Mouse (Mus musculus) MEL (cell line): ENCODE results near the gene Rad51b. TPM values are rescaled to one million over a fixed set of nuclear protein-coding genes. Genes with fewer than 3 reads are reported as not detected.

ENCODE experiments used
- DNase-seq: peaks from one replicate; pipeline ENCODE4 v3.0.0; 2011; ENCODE audit warnings: low read depth, low spot score
- H3K27ac ChIP-seq: 2 replicates; pipeline ENCODE4 v1.5.1; 2012; ENCODE audit warnings: low read depth, mild to moderate bottlenecking, control low read depth, low read length, moderate library complexity; ENCODE audit not compliant: control insufficient read depth
- H3K27me3 ChIP-seq, 2 experiments: fragments of 150-350 bp in 1 of 2; sonication (generic) in 1 of 2; 2 replicates each; pipeline ENCODE4 v1.6.1; 2012; ENCODE audit warnings: low read length in 2 of 2, mild to moderate bottlenecking in 2 of 2, improper control_type of control experiment in 1 of 2, moderate library complexity in 1 of 2; ENCODE audit not compliant: insufficient read depth in 2 of 2, control insufficient read depth in 1 of 2
- H3K36me3 ChIP-seq, 2 experiments: 2 replicates each; pipeline ENCODE4 v1.6.1; 2012 to 2014; ENCODE audit warnings: low read length in 2 of 2, improper control_type of control experiment in 1 of 2, inconsistent platforms in 1 of 2, mild to moderate bottlenecking in 1 of 2; ENCODE audit not compliant: insufficient read depth in 2 of 2, control insufficient read depth in 1 of 2
- H3K4me1 ChIP-seq, 2 experiments: fragments of 150-350 bp in 1 of 2; sonication (generic) in 1 of 2; 2 replicates each; pipeline ENCODE4 v1.6.1; 2012; ENCODE audit warnings: low read length in 2 of 2, improper control_type of control experiment in 1 of 2, mild to moderate bottlenecking in 1 of 2; ENCODE audit not compliant: insufficient read depth in 2 of 2, control insufficient read depth in 1 of 2
- H3K4me3 ChIP-seq, 2 experiments: fragments of 150-350 bp in 1 of 2; sonication (generic) in 1 of 2; 2 replicates each; pipeline ENCODE4 v1.5.1; 2012; ENCODE audit warnings: low read depth in 2 of 2, low read length in 2 of 2, mild to moderate bottlenecking in 2 of 2, moderate library complexity in 2 of 2, control low read depth in 1 of 2, improper control_type of control experiment in 1 of 2; ENCODE audit not compliant: control insufficient read depth in 1 of 2, insufficient read depth in 1 of 2
- H3K79me2 ChIP-seq: 2 replicates; pipeline ENCODE4 v1.6.1; 2012; ENCODE audit warnings: mild to moderate bottlenecking, low read length, moderate library complexity; ENCODE audit not compliant: control insufficient read depth, poor library complexity, insufficient read depth
- H3K9ac ChIP-seq: 2 replicates; pipeline ENCODE4 v1.6.1; 2012; ENCODE audit warnings: low read depth, mild to moderate bottlenecking, control low read depth, low read length, moderate library complexity; ENCODE audit not compliant: control insufficient read depth, poor library complexity, severe bottlenecking
- H3K9me3 ChIP-seq: fragments of 150-350 bp; sonication (generic); replicated peaks from 2 replicates; pipeline ENCODE4 v1.6.1; 2012; ENCODE audit warnings: mild to moderate bottlenecking, low read length, improper control_type of control experiment, moderate library complexity; ENCODE audit not compliant: insufficient read depth
- E2F4 ChIP-seq: IDR thresholded peaks from 2 replicates; pipeline ENCODE4 v1.6.1; 2011; ENCODE audit warnings: low read depth, low read length, improper control_type of control experiment, borderline replicate concordance
- ETS1 ChIP-seq: IDR thresholded peaks from 2 replicates; pipeline ENCODE4 v1.6.1; 2012; ENCODE audit warnings: low read depth, mild to moderate bottlenecking, inconsistent platforms, low read length, improper control_type of control experiment, moderate library complexity
- GABPA ChIP-seq: IDR thresholded peaks from 2 replicates; pipeline ENCODE4 v1.6.1; 2012; ENCODE audit warnings: low read depth, mild to moderate bottlenecking, inconsistent platforms, low read length, improper control_type of control experiment, moderate library complexity
- GATA1 ChIP-seq: IDR thresholded peaks from 2 replicates; pipeline ENCODE4 v1.6.1; 2011; ENCODE audit warnings: low read depth, low read length, improper control_type of control experiment
- HCFC1 ChIP-seq: IDR thresholded peaks from 2 replicates; pipeline ENCODE4 v1.6.1; 2012; ENCODE audit warnings: low read depth, mild to moderate bottlenecking, inconsistent platforms, low read length, improper control_type of control experiment, moderate library complexity
- MAX ChIP-seq: IDR thresholded peaks from 2 replicates; pipeline ENCODE4 v1.6.1; 2011; ENCODE audit warnings: low read length, improper control_type of control experiment
- MAZ ChIP-seq: IDR thresholded peaks from 2 replicates; pipeline ENCODE4 v1.6.1; 2012; ENCODE audit warnings: low read depth, mild to moderate bottlenecking, inconsistent platforms, low read length, improper control_type of control experiment
- MEF2A ChIP-seq: IDR thresholded peaks from 2 replicates; pipeline ENCODE4 v1.6.1; 2014; ENCODE audit warnings: low read depth, mild to moderate bottlenecking, inconsistent platforms, low read length, improper control_type of control experiment; ENCODE audit not compliant: poor library complexity, insufficient replicate concordance, severe bottlenecking; ENCODE audit errors: extremely low read depth
- MXI1 ChIP-seq: IDR thresholded peaks from 2 replicates; pipeline ENCODE4 v1.6.1; 2011; ENCODE audit warnings: mild to moderate bottlenecking, low read depth, low read length, improper control_type of control experiment
- MYB ChIP-seq: IDR thresholded peaks from 2 replicates; pipeline ENCODE4 v1.6.1; 2011; ENCODE audit warnings: mild to moderate bottlenecking, low read depth, low read length, improper control_type of control experiment
- POLR2A ChIP-seq, 2 experiments: IDR thresholded peaks; 2 replicates each; pipeline ENCODE4 v1.6.1; 2011 to 2012; ENCODE audit warnings: low read length in 2 of 2, mild to moderate bottlenecking in 2 of 2, control low read depth in 1 of 2, improper control_type of control experiment in 1 of 2, low read depth in 1 of 2, moderate library complexity in 1 of 2; ENCODE audit not compliant: control insufficient read depth in 1 of 2, insufficient read depth in 1 of 2, poor library complexity in 1 of 2
- RCOR1 ChIP-seq: IDR thresholded peaks from 2 replicates; pipeline ENCODE4 v1.6.1; 2012; ENCODE audit warnings: low read depth, mild to moderate bottlenecking, inconsistent platforms, low read length, improper control_type of control experiment
- SIN3A ChIP-seq: IDR thresholded peaks from 2 replicates; pipeline ENCODE4 v1.6.1; 2012; ENCODE audit warnings: low read length, improper control_type of control experiment, inconsistent platforms
- TCF12 ChIP-seq: IDR thresholded peaks from 2 replicates; pipeline ENCODE4 v1.6.1; 2014; ENCODE audit warnings: low read depth, mild to moderate bottlenecking, inconsistent platforms, low read length, improper control_type of control experiment, moderate library complexity
- ZC3H11A ChIP-seq: IDR thresholded peaks from 2 replicates; pipeline ENCODE4 v1.6.1; 2012; ENCODE audit warnings: low read depth, mild to moderate bottlenecking, inconsistent platforms, low read length, improper control_type of control experiment
- ZKSCAN1 ChIP-seq: IDR thresholded peaks from 2 replicates; pipeline ENCODE4 v1.6.1; 2012; ENCODE audit warnings: low read depth, mild to moderate bottlenecking, inconsistent platforms, low read length, improper control_type of control experiment, moderate library complexity
- ZMIZ1 ChIP-seq: IDR thresholded peaks from 2 replicates; pipeline ENCODE4 v1.6.1; 2012; ENCODE audit warnings: low read depth, mild to moderate bottlenecking, inconsistent platforms, low read length, improper control_type of control experiment, moderate library complexity
- polyA plus RNA-seq, 2 experiments: library from polyadenylated mRNA; stranded (reverse) in 1 of 2; unstranded in 1 of 2; fragments of >175 nt in 1 of 2; fragments of >200 nt in 1 of 2; gene quantifications; 2 replicates each; pipeline versions ENCODE4 v1.2.1 to v1.2.4; 2012; ENCODE audit warnings: low replicate concordance in 2 of 2, low read depth in 1 of 2; ENCODE audit not compliant: insufficient read length in 2 of 2, insufficient read depth in 1 of 2, missing spikeins in 1 of 2
- total RNA-seq: library from RNA; depleted of rRNA; stranded (reverse); fragments of 300-350 nt; gene quantifications from 2 replicates; pipeline ENCODE4 v1.2.3, GENCODE M21; 2012

The Rad51b gene
- total and polyA plus RNA-seq, 3 experiments, result 3.6 to 5.7 TPM; not detected in 1

DNA sequence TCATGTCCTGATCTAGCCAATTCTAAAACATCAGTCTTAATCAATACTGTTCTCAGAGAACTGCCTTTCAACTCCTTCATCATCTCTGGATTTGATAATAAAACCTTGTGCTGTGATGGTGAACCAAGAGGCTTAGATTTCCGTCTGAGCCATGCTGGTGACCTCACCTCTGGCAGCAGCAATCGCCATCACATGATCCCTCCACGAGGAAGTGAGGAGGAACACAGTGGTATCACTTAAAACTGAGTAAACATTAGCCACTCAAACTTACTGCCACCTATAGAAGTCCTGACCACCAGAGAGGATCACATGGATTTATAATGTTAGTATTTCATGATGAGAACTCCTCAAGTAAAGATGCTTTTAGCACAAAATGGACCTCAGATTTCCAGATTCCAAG, 248.0 kb downstream of the Rad51b start:
- Histone ChIP-seq H3K4me1 (no peaks in the 10 kb centered on the region), H3K27me3 (no peaks in the 10 kb centered on the region), H3K4me3 (no peak overlapping the region), H3K79me2 (no peaks in the 10 kb centered on the region), H3K9ac (no peak overlapping the region), H3K27ac (no peak overlapping the region), H3K9me3 (no peaks in the 10 kb centered on the region), H3K36me3 (no peaks in the 10 kb centered on the region)
- no peak for TF ChIP-seq ZC3H11A
- no peak for TF ChIP-seq E2F4
- DNase-seq, result no peak

DNA sequence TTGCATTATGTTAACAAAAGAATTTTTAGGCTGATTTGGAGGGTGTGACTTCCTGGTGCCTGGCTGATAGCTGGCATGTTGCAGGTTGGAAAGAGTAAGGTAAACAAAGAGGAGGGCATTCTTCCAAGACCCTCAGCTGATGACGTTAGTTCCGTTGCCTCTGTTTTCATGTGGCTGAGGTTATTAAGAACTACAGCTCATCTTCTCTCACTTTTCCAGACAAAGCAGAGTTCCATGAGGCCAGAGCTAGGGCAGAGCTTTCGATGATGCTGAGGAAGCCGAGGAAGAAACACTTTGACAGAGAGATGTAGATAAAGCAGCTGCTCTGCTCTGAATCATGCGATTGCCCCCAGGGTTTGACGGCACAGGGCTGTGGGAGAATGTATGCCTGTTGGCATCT, 250.5 kb downstream of the Rad51b start:
- Histone ChIP-seq H3K79me2 (no peaks in the 10 kb centered on the region), H3K4me1 (no peaks in the 10 kb centered on the region), H3K27me3 (no peaks in the 10 kb centered on the region), H3K9me3 (no peaks in the 10 kb centered on the region), H3K9ac (no peak overlapping the region), H3K27ac (no peak overlapping the region), H3K36me3 (no peaks in the 10 kb centered on the region), H3K4me3 (no peak overlapping the region)
- TF ChIP-seq MYB (no peak), ZMIZ1 (no peak), GATA1 (no peak), HCFC1 (no peak), GABPA (no peak), POLR2A (IDR thresholded peaks at IDR 0.05; ENCODE audit: control insufficient read depth in 1 of 2, insufficient read depth in 1 of 2, low read depth in 1 of 2, low read length in 2 of 2, poor library complexity in 1 of 2) (no peak), MAX (no peak), RCOR1 (no peak), MAZ (no peak), TCF12 (no peak), SIN3A (no peak), ETS1 (no peak), MEF2A (no peak), ZC3H11A (no peak), MXI1 (no peak), ZKSCAN1 (no peak)
- DNase-seq, result no peak
